Mouse (Mus musculus) spleen, adult 2 months (tissue): ENCODE data around the gene Tnpo2.

Experiments used
- CTCF ChIP-seq: fragments of 200-500 bp; IDR thresholded peaks from 2 replicates; pipeline ENCODE4 v1.5.1; 2011; ENCODE audit warnings: mild to moderate bottlenecking, inconsistent platforms; ENCODE audit not compliant: insufficient read depth, insufficient read length, insufficient replicate concordance; ENCODE audit errors: extremely low read depth
- POLR2A ChIP-seq: fragments of 200-500 bp; IDR thresholded peaks from 2 replicates; pipeline ENCODE4 v1.6.1; 2011; ENCODE audit warnings: low read depth, low read length, inconsistent platforms

DNA sequence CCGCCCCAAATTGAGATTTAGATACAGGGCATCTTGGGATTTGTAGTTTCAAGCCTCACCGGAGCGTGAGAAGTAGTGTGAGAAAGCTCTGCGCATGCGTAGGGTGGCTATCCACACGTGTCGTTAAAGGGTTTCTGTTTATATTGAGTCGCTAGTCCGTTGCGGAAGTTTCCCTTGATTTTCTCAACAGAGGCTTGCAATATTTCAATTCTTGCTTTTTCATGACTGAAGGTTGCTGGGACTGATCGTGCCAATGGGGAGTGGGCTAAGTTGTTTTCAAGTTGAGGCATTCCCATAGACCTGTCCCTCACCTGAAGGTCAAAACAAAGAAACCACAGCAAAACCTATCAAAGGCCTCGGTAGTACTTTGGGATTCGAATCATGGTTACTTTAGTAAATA, 2.0 kb upstream of the Tnpo2 start:
- TF ChIP-seq POLR2A (no peak), CTCF (no peak)
